Mouse (Mus musculus) E14TG2a.4 (cell line): ENCODE results near the gene Setd5.

Source experiments
- CTCF ChIP-seq: conservative IDR thresholded peaks from 2 replicates; pipeline ENCODE4 v1.5.1; 2014; ENCODE audit warnings: low read length
- NANOG ChIP-seq: IDR thresholded peaks from 2 replicates; pipeline ENCODE4 v1.6.1; 2014; ENCODE audit warnings: borderline replicate concordance, low read length, mixed read lengths

GRCm38 (mm10) chr6:113075261-113075660, 1.9 kb upstream of the Setd5 start:
- TF ChIP-seq CTCF (no peak), NANOG (no peak)
